Mouse (Mus musculus): ENCODE results near the gene Bicc1. TPM values are rescaled to one million over a fixed set of nuclear protein-coding genes. Genes with fewer than 3 reads are reported as not detected.

Bicc1 gene
- polyA plus RNA-seq, 1 experiment from 2014 or later: 6.3 TPM

DNA sequence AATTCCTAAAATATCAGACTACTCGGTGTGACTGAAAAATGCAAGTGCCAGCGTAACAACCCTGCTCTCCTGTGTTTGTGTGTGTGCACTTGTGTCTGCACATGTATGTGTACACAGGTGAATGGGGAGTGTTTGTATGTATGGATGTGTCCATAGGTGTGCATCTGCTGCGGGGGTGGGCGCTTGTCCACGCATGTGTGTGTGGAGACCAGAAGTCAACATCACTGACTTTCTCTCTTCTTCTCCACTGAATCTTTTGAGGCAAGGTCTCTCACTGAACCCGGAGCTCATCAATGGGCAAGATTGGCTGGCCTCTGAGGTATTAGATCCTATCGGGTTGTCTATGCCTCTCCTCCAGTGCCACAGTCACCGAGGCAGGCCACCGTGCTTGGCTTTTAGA lies 21.9 kb downstream of the Bicc1 start:
- Histone ChIP-seq H3K4me2 (no peak overlapping the region), H3K4me3 (no peak overlapping the region), H3K27ac (no peak overlapping the region), H3K9ac (no peak overlapping the region), H3K36me3 (replicated peaks) (no peaks in the 10 kb centered on the region), H3K9me3 (0 out of 2 replicates have a peak, but pooled peaks cover 1% of the 10 kb centered on the region), H3K4me1 (no peaks in the 10 kb centered on the region), H3K27me3 (replicated peaks) (no peaks in the 10 kb centered on the region)
- no peak for ATAC-seq (replicated peaks)
- WGBS: 95% methylated on average over 9 of the region's 9 CpGs

DNA sequence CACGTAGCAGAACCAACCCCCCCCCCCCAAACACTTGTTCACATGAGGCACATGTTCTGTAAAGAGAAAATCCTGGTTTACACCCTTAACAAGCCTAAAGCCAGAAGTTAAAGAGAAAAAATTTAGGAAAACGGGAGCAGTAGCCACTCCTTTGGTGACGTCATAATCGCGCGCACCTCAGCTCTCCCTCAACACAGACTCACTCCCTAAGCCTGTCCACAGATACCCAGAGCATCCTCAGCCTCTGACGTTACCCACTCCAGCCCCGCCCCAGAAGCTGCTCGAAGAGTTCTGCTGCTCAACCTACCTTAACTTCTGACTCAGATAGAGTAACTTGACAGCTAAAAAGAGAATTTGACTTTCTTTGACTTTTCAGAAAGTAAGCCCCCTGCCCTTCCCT lies 28.2 kb downstream of the Bicc1 start:
- no peak overlapping the region for H3K27ac ChIP-seq
- no peaks in the 10 kb centered on the region for H3K4me1 ChIP-seq
- H3K36me3 ChIP-seq (replicated peaks): no peaks in the 10 kb centered on the region
- H3K4me2 ChIP-seq: no peak overlapping the region
- H3K4me3 ChIP-seq: no peak overlapping the region
- H3K27me3 ChIP-seq (replicated peaks): no peaks in the 10 kb centered on the region
- ATAC-seq (replicated peaks): no peak
- WGBS: 68% methylated on average over 9 of the region's 9 CpGs
- H3K9me3 ChIP-seq: no peaks in the 10 kb centered on the region
- no peak overlapping the region for H3K9ac ChIP-seq

DNA sequence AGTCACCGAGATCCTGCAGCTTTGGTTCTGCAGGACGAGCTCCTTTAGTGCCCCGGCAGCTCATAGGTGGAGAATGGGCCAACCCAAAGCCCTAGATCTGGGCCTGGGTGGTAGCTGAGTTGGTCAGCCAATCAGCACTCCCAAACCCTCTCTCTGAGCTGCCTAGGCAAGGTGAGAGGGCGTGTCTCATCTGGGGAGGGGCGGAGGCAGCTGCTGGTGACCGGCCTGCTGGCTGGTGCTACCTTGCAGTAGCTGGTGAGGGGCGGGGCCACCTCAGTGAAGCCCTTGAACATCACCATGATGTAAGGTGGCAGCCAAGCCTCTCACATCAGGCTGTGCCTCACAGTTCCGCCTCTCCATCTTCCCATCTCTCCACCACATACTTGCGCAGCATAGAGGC lies 29.2 kb downstream of the Bicc1 start:
- Histone ChIP-seq H3K27ac (no peak overlapping the region), H3K27me3 (replicated peaks) (no peaks in the 10 kb centered on the region), H3K9ac (no peak overlapping the region), H3K4me3 (no peak overlapping the region), H3K4me1 (no peaks in the 10 kb centered on the region), H3K9me3 (no peaks in the 10 kb centered on the region), H3K4me2 (no peak overlapping the region), H3K36me3 (replicated peaks) (no peaks in the 10 kb centered on the region)
- ATAC-seq (replicated peaks): no peak
- 66% methylated on average over 9 of the region's 9 CpGs for WGBS

DNA sequence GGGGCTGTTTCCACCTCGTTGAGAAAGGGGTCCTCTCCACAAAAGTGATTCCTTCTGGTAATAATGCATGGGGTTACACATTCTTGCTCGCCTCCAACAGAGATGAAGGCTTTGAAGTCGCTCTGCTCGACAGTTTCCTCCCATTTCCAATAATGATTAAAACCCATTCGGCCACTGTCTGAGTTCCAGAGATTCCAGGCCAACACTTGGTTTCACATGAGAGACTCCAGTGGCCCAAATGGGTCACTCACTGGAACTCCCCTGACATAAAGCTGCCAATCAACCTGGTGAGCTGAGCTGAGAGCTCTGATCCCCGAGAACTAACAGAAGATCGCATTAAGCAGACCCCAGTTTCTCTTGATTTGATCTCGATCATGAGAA lies 31.6 kb downstream of the Bicc1 start:
- Histone ChIP-seq H3K4me2 (no peak overlapping the region), H3K4me3 (no peak overlapping the region), H3K36me3 (replicated peaks) (no peaks in the 10 kb centered on the region), H3K4me1 (no peaks in the 10 kb centered on the region), H3K9me3 (no peaks in the 10 kb centered on the region), H3K9ac (no peak overlapping the region), H3K27ac (no peak overlapping the region), H3K27me3 (replicated peaks) (no peaks in the 10 kb centered on the region)
- 37% methylated on average over 8 of the region's 8 CpGs for WGBS
- ATAC-seq (replicated peaks): no peak

DNA sequence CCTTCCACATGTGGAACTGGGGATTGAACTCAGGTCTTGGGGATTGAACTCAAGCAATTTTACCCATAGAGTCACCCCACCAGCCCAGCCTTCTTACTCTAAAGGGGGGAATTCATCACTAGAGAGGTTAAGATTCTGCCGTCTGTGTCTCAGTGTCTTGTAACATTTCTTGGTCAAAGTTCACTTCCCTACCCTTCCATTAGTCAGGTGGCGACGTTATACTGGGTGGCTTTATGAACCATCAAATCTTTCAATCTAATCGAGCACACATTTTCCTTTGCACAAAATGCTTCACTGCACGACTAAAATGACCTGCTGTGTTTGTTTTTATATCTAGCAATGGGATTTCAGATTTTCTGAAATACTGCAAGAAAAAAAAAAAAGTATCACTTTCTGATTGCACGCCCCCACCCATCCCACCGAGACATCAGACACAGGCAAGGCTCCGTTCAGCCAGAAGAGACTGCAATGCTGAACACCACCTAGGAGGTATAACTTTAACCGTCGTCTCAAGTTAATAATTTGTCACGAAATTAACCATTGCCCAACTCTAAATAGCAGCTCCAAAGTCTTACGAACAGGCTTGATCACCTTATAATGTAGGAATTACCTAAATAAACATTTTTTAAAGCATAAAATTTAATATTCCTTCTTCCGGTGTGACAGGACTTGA lies 32.1 kb downstream of the Bicc1 start:
- H3K27ac ChIP-seq: no peak overlapping the region
- no peak overlapping the region for H3K4me2 ChIP-seq
- no peak overlapping the region for H3K4me3 ChIP-seq
- H3K27me3 ChIP-seq (replicated peaks): no peaks in the 10 kb centered on the region
- no peak overlapping the region for H3K9ac ChIP-seq
- H3K9me3 ChIP-seq: no peaks in the 10 kb centered on the region
- 64% methylated on average over 13 of the region's 13 CpGs for WGBS
- no peak for ATAC-seq (replicated peaks)
- H3K36me3 ChIP-seq (replicated peaks): no peaks in the 10 kb centered on the region
- H3K4me1 ChIP-seq: no peaks in the 10 kb centered on the region

DNA sequence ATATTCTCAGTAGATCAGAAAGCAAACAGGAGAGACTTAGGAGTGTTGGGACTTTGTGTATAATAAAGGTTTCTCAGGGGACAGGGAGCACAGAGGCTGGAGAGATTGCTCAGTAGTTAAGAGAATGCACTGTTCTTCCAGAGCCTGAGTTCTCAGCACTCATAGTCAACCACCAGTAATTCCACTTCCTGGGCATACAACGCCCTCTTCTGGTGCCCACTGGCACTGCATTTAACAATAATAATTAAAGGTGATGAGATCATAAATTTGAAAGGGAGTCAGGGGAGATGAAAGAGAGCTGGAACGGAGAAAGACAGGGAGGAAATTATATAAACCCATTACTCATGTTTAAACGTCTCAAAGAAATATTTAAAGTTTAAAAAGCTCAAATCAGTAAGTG lies 35.5 kb downstream of the Bicc1 start:
- no peak for ATAC-seq (replicated peaks)
- WGBS: 69% methylated on average over 3 of the region's 3 CpGs

DNA sequence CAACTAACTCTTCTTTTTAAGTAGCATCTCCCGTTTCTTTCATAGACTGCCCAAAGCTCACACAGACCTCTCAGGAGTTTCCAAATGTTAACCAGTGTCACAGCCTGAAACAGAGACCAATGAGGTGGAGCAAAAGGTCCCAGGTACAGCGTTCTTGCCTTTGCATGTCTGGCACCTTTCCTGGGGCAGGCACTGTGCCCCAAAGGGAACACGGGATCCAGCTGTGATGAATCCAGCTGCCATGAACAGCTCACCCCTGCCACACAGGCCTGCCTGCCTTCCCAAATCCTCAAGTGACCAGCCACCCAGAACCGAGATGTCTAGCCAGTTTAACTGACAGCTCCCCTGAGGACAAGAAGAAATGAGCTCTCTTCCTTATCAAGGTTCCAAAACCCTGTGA lies 36.1 kb downstream of the Bicc1 start:
- no peak overlapping the region for H3K9ac ChIP-seq
- no peaks in the 10 kb centered on the region for H3K9me3 ChIP-seq
- H3K4me2 ChIP-seq: no peak overlapping the region
- no peak for ATAC-seq (replicated peaks)
- H3K36me3 ChIP-seq (replicated peaks): no peaks in the 10 kb centered on the region
- no peak overlapping the region for H3K4me3 ChIP-seq
- no peaks in the 10 kb centered on the region for H3K4me1 ChIP-seq
- no peaks in the 10 kb centered on the region for H3K27me3 ChIP-seq (replicated peaks)
- H3K27ac ChIP-seq: no peak overlapping the region
- whole genome bisulfite sequencing: 50% methylated on average over 4 of the region's 4 CpGs

More for the DNA sequence above, 35.5 kb downstream of the Bicc1 start:
- Histone ChIP-seq H3K4me2 (no peak overlapping the region), H3K9me3 (no peaks in the 10 kb centered on the region), H3K27me3 (replicated peaks) (no peaks in the 10 kb centered on the region), H3K36me3 (replicated peaks) (no peaks in the 10 kb centered on the region), H3K4me1 (no peaks in the 10 kb centered on the region), H3K9ac (no peak overlapping the region), H3K4me3 (no peak overlapping the region), H3K27ac (no peak overlapping the region)

DNA sequence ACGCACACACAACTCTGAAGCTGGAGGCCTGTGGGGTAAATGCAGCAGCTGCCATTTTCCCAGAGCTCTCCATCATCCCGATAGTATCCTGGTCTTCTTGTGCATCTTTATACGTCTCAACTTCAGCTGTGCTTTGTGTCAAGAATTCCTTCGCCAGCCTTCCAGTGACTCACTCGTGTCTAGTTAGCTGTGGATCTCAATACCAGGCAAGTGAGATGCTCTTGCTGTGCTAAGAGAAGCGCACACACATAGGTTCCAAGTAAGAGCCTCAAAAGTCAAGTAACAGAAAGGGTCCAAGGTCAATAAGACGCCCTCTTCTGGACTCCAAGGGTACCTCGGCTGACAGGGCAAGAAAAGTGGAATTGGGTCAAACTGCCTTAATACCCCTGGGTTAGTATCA lies 37.0 kb downstream of the Bicc1 start:
- 77% methylated on average over 8 of the region's 8 CpGs for WGBS
- Histone ChIP-seq H3K9me3 (no peaks in the 10 kb centered on the region), H3K27ac (no peak overlapping the region), H3K36me3 (replicated peaks) (no peaks in the 10 kb centered on the region), H3K27me3 (replicated peaks) (no peaks in the 10 kb centered on the region), H3K9ac (no peak overlapping the region), H3K4me1 (no peaks in the 10 kb centered on the region), H3K4me2 (no peak overlapping the region), H3K4me3 (no peak overlapping the region)
- no peak for ATAC-seq (replicated peaks)

DNA sequence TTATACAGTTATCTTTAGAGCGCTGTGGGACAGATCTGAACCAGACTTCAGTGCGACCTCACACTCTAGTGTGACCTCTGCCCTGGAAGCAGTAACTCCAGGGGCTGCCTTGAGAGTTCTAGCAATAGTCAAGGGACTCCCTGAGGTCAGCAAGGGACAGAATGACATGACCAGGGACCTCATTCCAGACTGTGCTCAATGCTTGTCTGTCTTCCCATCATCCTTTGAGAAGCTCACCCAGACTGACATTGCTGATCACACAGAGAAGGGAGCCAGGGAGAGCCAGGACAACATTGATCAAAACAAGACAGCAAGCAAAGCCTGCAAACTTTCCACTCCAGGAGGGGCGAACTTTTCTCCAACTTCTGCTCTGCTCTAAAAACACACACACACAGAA lies 38.7 kb downstream of the Bicc1 start:
- no peaks in the 10 kb centered on the region for H3K4me1 ChIP-seq
- no peak overlapping the region for H3K4me3 ChIP-seq
- WGBS: 89% methylated on average over 3 of the region's 3 CpGs
- H3K4me2 ChIP-seq: no peak overlapping the region
- no peak overlapping the region for H3K9ac ChIP-seq
- ATAC-seq (replicated peaks): no peak
- no peaks in the 10 kb centered on the region for H3K9me3 ChIP-seq
- no peaks in the 10 kb centered on the region for H3K36me3 ChIP-seq (replicated peaks)
- H3K27ac ChIP-seq: no peak overlapping the region
- no peaks in the 10 kb centered on the region for H3K27me3 ChIP-seq (replicated peaks)

DNA sequence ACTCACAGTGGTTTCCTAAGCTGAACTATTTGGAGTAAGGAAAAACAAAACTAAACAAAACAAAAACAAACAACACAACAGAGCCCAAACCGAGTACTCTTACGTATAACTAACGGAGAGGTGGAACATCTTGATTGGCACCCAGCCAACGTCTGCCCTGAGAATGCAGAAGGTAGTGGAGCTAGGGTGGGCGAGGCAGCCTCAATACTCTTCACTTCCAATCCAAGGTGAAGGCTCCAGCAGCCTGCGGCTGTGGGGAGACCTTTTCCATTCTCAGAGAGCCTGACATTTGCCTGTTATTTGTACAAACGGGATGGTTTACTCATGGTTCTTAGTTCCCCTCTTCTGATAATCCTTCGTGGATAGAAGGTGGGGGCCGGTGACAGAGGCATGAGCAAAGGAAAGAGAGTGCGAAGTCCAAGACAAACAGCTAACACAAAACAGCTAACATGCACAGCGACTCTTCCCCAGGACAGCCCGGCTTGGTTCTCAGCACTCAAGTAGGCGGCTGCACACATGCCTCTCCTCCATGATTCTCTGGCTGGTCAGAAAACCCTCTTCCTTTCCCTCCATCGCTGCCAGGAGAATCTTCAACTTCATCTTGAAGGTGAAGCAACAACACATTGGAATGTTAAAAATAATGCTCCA lies 39.3 kb downstream of the Bicc1 start:
- Histone ChIP-seq H3K27me3 (replicated peaks) (no peaks in the 10 kb centered on the region), H3K4me2 (no peak overlapping the region), H3K27ac (no peak overlapping the region), H3K9me3 (no peaks in the 10 kb centered on the region), H3K9ac (no peak overlapping the region), H3K4me1 (no peaks in the 10 kb centered on the region), H3K4me3 (no peak overlapping the region), H3K36me3 (replicated peaks) (no peaks in the 10 kb centered on the region)
- 80% methylated on average over 14 of the region's 14 CpGs for WGBS
- no peak for ATAC-seq (replicated peaks)

DNA sequence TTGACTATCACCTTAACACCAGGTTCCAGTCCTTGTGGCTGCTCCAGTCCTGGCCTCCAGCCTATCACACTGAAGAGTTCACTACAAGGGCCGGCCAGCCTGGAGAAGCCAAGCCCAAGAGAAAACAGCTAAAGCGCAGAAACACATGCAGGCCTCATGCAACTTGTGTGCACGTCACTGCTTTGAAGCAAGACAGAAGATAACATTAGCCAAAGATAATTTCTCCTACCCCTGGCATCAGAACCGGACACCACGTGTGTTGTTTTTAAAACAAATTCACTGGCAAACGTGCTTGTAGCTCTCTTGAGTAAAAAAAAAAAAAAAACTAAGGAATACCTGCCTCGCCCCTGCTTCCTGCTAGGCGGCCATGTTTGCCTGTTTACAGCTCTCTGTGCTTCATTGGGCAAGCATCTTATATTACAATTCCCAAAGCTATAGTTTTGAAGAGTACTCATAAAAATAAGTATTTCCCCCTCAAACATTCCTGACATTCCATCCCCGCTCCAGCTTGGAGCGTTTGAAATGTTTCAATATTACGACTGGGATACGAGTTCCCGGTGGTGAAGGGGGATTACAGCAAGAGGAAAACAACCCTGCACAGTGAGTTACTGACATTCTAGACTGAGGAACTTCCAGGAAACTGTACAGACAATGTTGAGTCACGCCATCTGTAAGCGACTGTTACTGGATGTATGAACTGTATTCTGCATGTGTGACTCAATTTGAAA lies 40.2 kb downstream of the Bicc1 start:
- ATAC-seq (replicated peaks): no peak
- Histone ChIP-seq H3K27me3 (replicated peaks) (no peaks in the 10 kb centered on the region), H3K4me2 (no peak overlapping the region), H3K9ac (no peak overlapping the region), H3K4me3 (no peak overlapping the region), H3K9me3 (no peaks in the 10 kb centered on the region), H3K36me3 (replicated peaks) (no peaks in the 10 kb centered on the region), H3K4me1 (no peaks in the 10 kb centered on the region), H3K27ac (no peak overlapping the region)
- 79% methylated on average over 15 of the region's 15 CpGs for WGBS

DNA sequence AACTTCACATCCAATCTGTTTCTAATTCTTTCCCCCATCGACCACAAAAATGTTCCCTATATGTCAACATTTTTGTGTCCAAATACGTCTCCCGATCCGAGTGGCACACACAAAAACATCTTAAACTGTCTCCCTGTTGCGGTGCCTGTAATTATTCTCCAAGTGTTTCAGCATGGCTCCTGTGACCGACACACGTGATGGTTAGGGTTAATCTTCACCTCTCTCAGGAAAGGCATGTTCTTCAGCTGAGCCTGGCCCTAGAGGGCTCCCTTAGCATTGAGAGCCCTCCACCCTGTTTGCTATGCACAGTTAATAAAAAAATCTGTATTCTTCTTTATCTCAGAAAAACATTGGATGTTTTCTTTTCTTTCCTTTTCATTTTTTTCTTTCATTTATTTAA lies 41.7 kb downstream of the Bicc1 start:
- Histone ChIP-seq H3K36me3 (replicated peaks) (no peaks in the 10 kb centered on the region), H3K4me2 (no peak overlapping the region), H3K27me3 (replicated peaks) (no peaks in the 10 kb centered on the region), H3K9ac (no peak overlapping the region), H3K4me1 (no peaks in the 10 kb centered on the region), H3K9me3 (no peaks in the 10 kb centered on the region), H3K4me3 (no peak overlapping the region), H3K27ac (no peak overlapping the region)
- ATAC-seq (replicated peaks): no peak
- 92% methylated on average over 7 of the region's 7 CpGs for WGBS
